Mouse (Mus musculus) gastrocnemius, postnatal 36 days (tissue): Measurements from ENCODE around the gene Abcb9. TPM values are rescaled to one million over a fixed set of nuclear protein-coding genes. Genes with fewer than 3 reads are reported as not detected.

Source experiments
- DNase-seq, 2 experiments: peaks; one replicate each; pipeline ENCODE4 v3.0.0; 2022
- intact Hi-C: fragments of 180-260 bp; cut with DNase I; formaldehyde crosslinking; loops from one replicate; pipeline ENCODE4 v1.15.1; 2025
- long read RNA-seq, 2 experiments: library from polyadenylated mRNA; stranded (forward); transcript quantifications; one replicate each; pipeline ENCODE4 v2.0.0; 2021
- total RNA-seq, 2 experiments: library from RNA; stranded (reverse); gene quantifications; 2 replicates each; pipeline ENCODE4 v1.2.3; 2021

Abcb9 gene
- 1 to 10 TPM; 8.1 to 8.8 TPM for total RNA-seq
- long read RNA-seq, experiment 1, partial matches to known transcripts, result 2 of 4 reads
- long read RNA-seq, experiment 1, other reads (novel, unspliced or antisense), result 1 of 4 reads
- long read RNA-seq, experiment 2, partial matches to known transcripts, result 1 of 4 reads
- long read RNA-seq, experiment 2, other reads (novel, unspliced or antisense), result 0 of 4 reads

DNA sequence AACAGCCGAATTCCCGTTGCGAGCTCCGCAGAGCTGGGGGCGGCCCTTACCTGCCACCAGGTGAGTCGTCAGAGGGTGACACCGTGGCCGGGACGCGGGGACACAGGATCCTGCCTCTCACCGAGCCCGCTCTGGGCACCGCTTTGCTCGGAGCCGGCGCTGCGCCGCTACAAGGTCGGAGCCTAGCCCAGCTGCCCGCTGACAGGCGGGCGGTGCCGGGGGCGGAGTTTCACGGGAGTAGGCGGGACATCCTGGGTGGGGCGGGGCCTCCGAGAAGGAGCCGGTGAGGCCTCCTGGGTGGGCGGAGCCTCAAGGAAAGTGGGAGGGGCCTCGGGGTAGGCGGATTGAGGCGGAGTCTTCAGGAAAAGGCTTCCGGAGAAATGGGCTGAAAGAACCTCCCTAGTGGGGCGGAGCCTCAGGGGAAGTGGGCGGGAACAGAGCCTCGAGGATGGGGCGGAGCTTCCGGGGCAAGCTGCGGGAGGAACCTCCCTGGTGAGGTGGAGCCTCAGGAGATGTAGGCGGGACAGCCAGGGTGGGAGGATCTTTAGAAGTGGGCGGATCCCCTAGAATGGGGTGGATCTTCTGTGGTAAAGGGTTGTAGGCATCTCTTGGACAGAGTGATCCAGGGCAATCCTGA is at the start of gene Abcb9:
Gene Abcb9, minus strand, starts transcription at position 203 of the 637 bp plus-strand sequence.
- peak; percentile 98 to 99 for DNase-seq
- intact Hi-C loops, result no loop called here

DNA sequence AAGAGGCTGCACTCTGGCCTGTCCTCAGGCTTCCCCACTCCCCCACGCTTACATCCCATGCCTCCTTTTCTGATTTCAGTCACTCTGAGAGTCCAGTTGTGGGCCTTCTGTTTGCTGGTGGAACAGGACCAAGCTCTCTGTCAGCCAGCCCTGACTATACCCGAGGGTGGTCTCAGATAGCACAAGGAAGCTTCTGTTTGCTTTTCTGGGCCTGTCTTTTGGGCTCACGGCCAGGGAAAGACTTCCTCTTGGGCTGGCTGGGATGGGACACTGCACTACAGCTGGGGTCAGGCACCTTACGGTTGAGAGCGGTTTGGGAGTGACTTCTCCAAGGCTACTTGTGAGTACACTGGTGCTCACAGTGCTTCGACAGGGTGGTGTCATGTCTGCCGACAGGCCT is 42.5 kb upstream of the Abcb9 start:
- no peak for DNase-seq
- intact Hi-C loops, result loop anchor here (10.0 kb wide), 1 partner anchor 267 kb away; no protein-coding TSS in a partner anchor

DNA sequence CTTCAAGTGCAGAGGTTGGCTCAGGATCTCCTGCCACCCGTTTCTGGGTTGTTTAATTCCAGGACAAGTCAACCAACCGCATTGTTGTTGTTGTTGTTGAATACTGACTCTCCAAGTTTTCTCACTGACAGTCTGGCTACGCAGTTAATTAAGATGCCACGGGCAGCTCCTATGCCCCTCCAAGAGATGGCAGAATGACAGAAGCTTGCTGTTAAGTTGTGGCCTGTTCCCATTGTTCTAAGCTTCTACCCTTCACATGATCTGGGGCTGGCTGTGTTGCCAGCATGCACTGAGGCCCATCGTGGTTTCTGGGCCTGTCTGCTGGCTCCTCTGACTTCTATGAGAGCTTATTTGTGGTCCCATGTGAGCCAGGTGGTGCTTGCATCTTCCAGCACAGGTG is 38.7 kb upstream of the Abcb9 start:
- intact Hi-C loops, result loop anchor here (10.0 kb wide), 1 partner anchor 271 kb away; no protein-coding TSS in a partner anchor
- DNase-seq, result no peak

DNA sequence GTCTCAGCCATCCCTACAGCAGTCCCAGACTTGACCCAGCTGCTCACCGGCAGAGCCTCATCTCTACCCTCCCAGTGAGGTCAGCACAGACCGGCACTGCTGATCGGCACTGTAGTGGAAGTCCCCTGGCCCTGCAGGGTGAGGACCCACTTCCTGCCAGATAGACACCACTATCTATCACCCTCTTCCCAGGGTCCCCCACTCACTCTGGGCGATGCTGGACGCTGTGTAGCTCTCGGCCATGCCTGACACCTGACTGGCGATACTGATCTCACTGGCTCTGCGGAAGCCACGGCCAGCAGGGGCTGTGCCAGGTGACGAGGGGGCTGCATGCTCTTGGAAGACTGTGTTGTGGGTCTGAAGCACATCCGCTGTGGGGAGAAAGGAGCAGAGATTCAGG is 29.5 kb upstream of the Abcb9 start:
- intact Hi-C loops, result loop anchor here (10.0 kb wide), 1 partner anchor 430 kb away; the partner anchor contains the start of gene Ddx55
- DNase-seq, result no peak

DNA sequence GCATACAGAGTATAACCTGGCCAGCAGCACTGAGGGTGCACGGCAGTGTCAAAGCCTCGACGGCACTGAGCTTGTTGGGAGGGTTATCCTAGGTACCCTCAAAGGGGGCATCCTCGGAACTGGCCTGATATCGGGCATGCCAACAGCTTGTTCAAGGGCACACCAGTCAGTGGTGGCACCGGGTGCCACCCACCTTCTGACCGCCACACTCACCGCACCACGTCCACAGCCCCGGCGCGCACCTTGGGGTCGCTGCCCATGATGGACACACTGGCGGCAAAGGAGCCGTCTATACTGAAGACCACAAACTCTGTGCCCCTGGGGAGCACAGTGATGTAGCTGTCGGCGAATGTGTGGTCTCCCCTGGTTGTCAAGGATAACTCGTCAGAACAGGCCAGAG is 26.8 kb upstream of the Abcb9 start:
- intact Hi-C loops, result loop anchor here (10.0 kb wide), 1 partner anchor 432 kb away; the partner anchor contains the start of gene Ddx55

DNA sequence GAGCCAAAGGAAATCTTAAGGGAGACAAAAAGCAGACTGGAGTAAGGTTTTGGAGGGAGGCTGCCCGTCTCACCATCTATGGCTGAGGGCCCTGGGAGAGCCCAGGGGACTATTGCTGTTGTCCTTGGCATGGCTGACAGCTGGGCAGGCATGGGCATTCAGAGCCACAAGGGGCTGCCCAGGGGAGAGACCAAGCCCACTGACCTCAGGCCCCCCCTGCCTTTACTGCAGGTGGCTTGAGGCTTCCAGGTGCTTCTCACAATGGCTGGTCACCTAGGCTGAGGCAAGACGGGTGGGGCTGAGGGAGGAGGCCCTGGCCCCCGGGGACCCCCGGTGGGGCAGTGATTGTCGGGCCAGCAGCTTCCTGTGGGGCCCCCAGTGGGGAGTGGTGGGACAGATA is 23.6 kb upstream of the Abcb9 start:
- DNase-seq, result no peak
- intact Hi-C loops, result no loop called here

More for the DNA sequence above, 26.8 kb upstream of the Abcb9 start:
- DNase-seq, result no peak

DNA sequence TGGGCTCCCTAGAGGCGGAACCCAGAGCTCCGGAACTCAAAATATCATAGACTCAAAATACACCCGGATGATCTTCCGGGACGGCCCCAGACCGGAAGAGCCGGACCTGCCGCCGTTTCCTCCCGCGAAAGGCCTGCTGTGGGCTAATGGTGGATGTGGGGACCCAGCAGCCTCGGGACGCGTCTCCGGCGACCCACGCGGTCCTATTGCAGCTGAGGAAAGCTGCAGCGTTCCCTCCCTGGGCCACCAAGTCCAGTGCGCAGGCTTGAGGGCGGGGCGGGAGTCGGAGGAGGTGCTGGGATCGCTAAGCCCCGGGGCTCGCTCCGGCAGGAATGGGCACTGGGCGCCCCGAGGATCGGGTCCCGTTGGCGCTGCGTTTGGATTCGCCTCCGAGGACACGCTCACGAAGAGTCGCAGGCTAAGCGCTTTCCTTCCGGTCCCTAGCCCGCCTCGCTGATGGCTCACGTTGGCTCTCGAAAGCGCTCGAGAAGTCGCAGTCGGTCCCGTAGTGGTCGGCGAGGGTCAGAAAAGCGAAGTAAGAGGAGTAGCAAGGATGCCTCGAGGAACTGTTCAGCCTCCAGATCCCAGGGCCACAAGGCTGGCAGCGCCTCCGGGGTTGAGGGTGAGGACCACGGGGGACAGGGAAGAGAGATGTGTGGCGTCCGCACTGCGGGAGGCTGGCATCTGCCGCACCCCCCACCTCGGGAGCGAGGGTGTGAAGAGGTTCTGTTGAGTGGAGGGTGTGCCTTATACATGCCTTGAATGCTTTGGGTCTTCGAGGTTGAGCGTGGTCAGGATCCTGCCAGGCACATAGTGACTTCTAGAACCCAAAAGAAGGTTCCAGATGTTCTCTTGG is 20.6 kb upstream of the Abcb9 start, which contains the start of gene Arl6ip4:
Gene Arl6ip4, plus strand, starts transcription at position 100 of the 856 bp plus-strand sequence.
- intact Hi-C loops, result no loop called here

DNA sequence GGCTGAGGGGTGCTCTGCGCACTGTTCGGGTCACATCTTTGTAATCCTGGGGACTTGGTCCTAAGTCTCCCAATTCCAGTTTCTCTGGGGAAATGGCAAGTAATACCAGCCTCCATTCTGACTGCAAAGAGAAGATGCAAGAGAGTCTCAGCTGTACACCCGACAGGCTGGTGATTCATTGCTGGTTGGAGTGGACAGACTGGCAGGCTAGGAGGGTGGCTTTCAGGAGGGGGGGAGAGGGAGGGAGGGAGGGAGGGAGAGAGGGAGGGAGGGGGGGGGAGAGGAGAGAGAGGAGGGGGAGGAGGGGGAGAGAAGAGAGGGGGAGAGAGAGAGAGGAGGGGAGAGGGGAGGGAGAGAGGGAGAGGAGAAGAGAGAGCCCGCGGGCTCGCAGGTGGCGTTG is 19.9 kb upstream of the Abcb9 start:
- intact Hi-C loops, result no loop called here
- DNase-seq, result no peak

More for the DNA sequence above, 20.6 kb upstream of the Abcb9 start, which contains the start of gene Arl6ip4:
- peak; percentile 67 to 74 for DNase-seq

DNA sequence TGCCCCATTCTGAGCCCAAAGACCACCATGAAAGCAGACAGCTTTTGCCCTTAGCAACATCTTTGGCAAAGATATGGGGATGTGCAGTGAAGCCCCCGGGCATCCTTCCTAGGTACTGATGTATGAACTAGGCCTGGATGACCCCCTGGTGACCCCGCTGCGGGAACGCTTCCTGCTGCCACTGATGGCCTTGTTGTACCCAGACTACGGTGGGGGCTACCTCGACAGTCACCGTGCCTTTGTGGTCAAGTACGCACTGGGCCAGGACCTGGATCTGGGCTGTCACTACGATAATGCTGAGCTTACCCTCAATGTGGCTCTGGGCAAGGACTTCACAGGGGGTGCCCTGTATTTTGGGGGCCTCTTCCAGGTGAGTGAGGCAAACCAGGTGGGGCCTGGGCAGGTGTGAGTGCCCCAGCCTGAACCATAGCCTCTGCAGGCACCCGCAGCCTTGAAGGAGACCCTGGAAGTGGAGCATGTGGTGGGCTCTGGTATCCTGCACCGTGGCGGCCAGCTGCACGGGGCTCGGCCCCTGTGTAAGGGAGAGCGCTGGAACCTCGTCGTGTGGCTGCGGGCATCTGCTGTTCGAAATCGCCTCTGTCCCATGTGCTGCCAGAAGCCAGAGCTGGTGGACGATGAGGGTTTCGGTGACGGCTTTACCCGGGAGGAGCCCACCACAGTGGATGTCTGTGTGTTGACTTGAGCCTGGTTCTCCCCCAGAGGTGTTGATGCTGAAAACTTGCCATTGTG is 18.9 kb upstream of the Abcb9 start:
- intact Hi-C loops, result no loop called here
- no peak for DNase-seq

DNA sequence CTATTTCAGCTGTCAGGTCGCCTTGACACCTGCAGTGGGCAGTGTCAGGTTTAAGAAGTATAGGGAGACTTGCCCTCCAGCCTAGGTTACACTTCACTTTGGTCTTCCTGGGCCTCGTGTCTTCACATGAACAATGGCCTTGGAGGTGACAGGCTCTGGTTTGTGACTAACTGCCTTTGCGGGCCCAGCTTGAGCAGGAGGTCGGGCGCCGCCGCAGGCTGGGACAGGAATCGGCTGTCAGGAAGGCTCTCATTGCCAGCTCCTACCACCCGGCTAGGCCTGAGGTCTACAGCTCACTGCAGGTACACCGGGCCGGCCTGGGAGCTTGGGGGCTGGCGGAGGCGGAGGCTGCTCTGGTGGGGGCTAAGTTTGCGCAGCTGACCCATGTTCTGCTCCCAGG is 17.4 kb upstream of the Abcb9 start:
- no peak for DNase-seq
- intact Hi-C loops, result no loop called here

DNA sequence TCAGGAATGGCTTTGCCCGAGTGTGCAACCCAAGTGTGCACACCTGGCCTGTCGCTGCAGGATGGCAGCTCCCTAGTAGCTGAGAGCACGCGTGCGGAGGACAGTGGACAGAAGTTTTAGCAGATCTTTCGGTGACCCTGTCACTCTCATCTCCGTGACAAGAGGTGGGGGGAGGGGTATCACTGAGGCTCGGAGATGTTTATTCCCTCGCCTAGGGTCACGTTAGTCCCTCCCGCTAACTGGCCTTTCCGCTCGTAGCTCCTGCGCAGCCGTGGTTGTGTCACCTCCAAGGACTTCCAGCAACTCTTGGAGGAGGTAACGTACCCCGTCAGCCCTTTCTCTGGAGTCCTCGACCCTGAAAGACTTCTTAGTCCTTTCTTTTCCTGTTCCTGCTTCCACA is 16.9 kb upstream of the Abcb9 start:
- no peak for DNase-seq
- intact Hi-C loops, result no loop called here

DNA sequence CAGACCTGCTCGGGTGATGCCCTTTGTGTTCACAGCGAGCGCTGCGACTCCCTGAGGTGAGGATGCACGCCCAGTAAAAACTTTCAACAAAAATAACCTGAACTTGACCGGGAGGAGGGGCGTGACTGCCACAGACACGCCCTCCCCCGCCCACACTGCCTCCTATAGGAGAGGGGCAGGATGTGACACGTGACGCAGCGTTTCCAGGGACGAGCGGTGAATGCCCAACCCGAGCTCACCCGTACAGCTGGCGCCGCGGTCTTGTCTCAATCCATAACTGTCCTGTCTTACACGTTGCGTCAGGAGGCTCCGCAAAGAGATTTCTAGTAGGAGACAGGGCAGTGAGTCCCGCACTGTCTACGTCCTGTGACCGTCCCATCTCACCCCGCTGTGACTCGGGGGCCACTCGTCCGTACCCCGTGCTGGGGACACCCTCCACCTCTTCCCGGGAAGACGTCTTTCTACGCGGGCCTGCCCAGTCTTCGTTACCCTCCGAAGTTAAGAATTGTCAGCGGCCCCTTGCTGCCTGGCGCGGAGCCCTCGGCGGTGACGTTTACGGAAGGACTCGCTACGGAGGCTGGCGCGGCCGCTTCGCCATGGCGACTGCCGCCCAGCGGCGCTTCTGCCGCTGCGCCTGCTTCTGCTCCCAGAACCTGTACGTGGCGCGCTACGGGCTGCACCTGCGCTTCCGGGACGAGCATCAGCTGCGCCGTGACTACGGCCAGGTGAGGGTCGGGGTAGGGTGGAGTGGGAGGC is 16.3 kb upstream of the Abcb9 start, which contains the start of gene Ogfod2:
Gene Ogfod2, plus strand, starts transcription at position 556 of the 756 bp plus-strand sequence.
- intact Hi-C loops, result no loop called here
- peak; percentile 96 to 98 for DNase-seq

DNA sequence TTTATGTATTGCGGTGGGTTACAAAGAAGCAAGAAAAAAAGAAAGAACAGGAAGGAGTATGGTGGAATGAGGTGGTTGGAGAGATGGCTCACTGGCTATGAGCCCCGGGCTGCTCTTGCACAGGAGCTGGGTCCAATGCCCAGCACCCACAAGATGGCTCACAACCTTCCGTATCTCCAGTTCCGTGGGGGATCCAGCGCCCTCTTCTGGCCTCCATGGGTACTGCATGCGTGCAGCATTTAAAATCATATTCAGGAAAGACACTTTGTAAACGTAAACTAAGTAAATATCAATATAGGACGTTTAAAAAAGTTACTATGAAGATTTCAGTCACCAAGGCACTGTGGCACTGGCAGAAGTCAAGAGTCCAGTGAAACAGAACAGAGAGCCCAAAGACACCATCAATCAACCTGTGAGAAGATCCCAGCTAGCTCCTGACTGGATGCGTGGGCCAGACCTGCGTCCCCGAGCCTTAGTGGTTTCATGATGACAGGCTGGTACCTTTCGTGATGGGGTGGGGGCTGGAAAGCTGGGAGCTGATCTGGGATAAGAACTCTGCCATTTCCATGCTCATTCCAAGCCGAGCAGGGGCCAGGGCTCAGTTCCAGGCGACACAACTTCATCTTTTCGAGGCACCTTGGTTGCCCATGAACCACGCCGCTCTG is 15.6 kb upstream of the Abcb9 start:
- DNase-seq, result no peak
- intact Hi-C loops, result no loop called here

DNA sequence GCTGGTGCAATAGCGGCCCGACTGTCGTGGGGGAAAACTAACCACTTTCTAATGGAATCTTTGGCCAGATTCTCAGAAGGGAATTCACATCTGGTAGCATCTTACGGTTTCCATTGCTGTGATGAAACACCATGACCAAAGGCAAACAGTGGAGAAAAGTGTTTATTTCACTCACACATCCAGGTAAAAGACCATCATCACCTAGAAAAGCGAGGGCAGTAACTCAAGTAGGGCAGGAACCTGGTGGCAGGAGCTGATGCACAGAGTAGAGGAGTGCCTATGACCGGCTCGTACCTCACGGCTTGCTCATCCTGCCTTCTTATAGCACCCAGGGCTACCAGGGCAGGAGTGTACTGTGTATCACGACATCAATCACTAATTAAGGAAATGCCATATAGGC is 8.0 kb upstream of the Abcb9 start:
- intact Hi-C loops, result no loop called here
- DNase-seq, result no peak

DNA sequence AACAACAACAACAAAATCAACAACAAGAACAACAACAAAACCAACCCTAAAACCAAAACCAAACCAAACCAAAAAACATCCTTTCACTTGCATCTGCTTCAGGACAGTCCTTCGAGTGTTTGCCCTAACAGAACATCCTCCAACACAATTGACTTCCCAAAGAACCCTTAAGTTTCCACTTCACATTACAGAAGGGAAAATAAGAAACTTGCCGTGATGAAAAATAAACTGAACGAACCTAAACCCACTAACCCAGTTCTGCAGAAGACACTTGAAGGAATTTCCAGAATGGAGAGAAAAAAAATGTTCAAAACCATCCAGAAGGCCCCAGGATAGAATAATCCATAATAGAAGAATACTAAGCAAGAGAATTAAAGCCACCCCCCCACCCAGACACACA is 7.4 kb upstream of the Abcb9 start:
- intact Hi-C loops, result no loop called here
- no peak for DNase-seq

DNA sequence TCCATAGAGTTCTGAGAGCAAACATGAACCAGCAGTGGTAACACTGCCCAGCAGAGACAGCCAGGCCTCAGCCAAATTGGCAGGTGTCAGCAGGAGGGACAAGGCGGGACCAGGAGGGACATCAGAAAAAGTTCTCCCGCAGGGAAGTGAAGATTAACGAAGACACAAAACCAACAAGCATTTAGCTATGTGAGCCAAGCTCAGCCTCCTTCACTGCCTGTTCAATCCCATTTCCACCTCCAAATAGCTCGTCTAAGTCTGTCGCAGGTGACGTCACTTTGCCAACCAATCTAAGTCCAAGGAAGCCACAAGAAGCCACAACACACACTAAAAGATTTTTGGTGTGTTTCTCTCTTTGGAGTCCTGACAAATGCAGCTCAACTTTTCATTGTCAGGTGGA is 6.7 kb upstream of the Abcb9 start:
- no peak for DNase-seq
- intact Hi-C loops, result no loop called here

DNA sequence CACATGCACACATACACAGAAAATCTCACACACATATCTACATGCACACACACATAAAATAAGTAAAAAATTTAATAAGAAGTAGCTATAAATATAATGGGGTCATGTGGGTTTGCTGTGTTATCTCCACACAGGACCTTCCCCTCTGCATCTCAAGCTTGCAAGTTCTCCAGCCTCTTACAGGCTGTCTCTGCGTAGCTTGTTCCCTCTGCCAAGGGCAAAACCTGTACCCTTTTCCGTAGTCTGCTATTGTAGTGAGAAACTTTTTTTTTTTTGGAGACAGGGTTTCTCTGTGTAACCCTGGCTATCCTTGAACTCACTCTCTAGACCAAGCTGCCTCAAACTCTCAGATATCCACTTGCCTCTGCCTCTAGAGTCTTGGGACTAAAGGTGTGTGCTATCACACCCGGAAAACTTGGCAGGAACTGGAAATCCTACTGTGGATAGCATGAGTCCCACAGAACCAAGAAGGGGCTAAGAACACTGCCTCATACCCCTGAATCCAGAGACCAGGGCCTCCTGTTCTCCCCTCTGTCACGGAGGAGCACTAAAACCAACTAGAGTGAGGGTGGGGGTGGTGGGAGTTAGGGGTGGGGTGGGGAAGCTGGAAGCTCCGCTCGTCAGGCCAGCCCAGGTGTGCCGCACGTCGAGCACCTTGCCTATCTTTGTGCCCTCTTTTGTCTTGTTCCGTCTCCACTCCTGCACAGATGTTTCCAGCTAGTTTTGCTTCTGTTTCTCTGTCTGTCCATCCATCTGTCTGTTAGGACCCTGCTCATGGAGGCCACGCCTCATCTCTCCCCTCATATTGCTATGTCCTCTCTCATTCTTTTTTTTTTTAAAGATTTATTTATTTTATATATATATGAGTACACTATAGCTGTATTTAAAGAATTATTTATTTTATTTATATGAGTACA is 4.8 kb upstream of the Abcb9 start:
- intact Hi-C loops, result no loop called here
- DNase-seq, result no peak

DNA sequence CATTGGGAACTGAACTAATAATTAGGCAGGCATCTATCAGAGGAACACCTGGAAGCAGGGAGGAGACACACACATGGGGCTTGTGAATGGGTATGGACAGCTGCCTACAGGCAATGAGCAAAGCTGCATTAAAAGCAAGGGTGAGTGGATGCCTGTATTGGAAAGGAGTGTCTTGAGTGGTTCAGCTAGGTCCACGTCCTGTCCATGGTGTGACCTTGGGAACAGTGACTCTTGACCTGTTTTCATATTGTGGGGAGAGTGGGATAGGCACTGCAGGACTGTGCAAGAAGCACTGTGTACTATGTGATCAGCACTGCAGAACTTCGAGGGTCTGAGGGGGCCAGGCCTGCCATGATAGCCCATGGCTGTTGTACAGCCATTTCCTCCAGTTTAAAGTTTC is 3.3 kb upstream of the Abcb9 start:
- no peak for DNase-seq
- intact Hi-C loops, result no loop called here
